Mouse (Mus musculus): ENCODE measurements around the gene Ogfod3.

DNA sequence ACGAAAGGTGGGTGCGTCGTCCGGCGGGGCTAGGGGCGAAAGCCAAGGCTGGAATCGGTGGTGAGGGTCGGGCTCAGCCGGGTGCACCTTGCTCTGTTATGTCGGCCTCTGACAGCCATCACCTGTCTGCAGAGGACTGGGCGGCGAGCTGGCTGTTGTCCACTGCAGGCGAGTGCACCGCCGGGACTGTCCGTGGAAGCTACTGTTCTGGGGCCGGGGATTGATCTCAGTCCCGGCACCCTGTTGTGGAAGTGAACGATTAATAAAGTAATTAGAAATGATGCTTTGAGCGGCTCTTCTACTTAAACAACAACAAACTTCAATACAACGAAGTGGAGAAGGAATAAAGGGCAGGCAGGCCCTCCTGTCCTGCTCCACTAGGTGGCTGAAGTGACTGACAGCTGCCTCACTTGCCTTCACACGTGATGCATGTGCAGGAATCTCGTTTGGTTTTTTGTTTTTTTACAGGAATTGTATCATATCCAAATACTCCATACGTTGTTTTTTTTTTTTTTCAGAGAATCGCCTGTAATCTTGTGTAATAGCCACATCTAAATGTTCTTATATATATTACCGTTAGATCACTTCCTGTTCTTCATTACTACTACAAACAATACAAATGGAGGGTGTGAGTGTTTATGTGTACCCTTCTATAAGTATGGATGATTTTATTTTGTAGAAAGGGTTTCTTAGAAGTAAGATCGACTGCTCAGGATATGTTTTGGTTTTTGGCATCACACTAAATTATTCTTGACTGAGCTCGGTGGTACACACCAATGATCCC is 33.0 kb upstream of the Ogfod3 start:
- TF ChIP-seq CTCF (IDR thresholded peaks at IDR 0.05; ENCODE audit: extremely low read depth, insufficient read depth, insufficient read length, insufficient replicate concordance) (peak; percentile 18; the same call in 1 of the 2 replicates), POLR2A (IDR thresholded peaks at IDR 0.05; ENCODE audit: low read depth, low read length) (no peak)
